Mouse (Mus musculus): Measurements from ENCODE around the gene Col16a1.

DNA sequence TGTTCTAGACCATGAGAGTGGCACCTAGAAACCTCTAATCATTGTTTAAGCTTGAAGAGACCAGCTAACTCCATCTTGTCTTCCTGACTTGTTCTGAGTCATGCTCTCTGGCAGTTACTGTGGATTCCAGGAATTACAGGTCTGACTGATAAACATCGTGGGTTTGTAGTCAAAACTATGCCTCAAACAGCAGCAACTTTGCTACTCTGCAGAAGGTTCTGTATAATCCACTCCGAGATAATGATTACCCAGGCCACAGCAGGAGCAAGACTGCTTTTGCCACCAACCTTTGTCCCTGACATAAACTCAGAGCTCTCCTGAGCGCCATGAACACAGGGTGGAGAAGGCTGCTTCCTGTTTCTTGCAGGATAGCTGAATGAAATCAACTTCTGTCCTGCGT, 56.9 kb downstream of the Col16a1 start:
- TF ChIP-seq CTCF (IDR thresholded peaks at IDR 0.05; ENCODE audit: extremely low read depth, insufficient read length, insufficient replicate concordance, low read depth, low read length) (no peak), POLR2A (IDR thresholded peaks at IDR 0.05; ENCODE audit: low read depth, low read length) (no peak; the same call in 1 of the 2 replicates)
